Mouse (Mus musculus): ENCODE measurements around the gene Gm28047.

DNA sequence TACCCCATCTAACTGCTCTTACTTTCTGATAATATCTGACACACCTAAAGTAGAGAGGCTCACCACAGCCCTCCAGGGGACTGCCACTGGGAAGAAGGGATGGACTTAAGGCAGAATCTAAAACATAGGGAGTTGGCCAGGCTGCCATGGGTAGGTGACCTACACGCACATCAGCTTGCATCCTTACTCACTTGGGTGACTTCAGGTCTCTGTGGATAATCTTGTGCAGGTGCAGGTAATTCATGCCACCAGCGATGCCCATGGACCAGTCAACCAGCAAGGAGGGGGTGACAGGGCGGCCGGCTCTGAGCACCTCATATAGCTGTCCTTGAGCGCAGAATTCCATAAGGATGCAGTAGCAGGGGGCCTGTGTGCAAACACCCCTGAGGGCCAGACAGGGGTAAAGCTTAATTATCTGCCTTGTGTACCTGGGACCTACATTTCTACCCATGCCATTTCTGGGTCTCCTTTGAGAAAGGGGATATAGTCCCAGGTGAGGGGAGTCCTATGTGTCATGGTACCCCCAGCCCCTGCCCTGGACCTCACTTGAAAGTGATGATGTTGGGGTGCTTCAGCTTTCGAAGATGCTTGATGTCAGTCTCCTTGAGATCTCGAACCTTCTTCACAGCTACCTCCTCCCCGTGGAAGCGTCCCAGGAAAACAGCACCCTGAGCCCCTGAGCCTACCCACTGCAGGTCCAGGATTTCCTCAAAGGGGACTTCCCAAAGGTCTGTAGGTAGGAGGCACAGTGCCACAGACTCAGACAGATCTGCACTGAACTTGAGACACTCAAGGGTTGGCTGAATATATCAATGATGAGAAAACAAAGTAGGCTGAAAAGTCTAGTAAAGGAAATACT, 120.7 kb downstream of the Gm28047 start:
- TF ChIP-seq CTCF (IDR thresholded peaks at IDR 0.05; ENCODE audit: insufficient read depth, low read depth, low read length) (no peak), POLR2A (IDR thresholded peaks at IDR 0.05; ENCODE audit: insufficient read depth, low read depth, low read length) (no peak)

Data from olfactory bulb, adult 2 months (tissue).